Mouse (Mus musculus): ENCODE measurements at regions not wholly inside any gene's neighbourhood (a gene's known extent, or its start where the extent isn't known, plus 50 kb on each side); places are given as distances from the start of the nearest gene placed in this dataset.

DNA sequence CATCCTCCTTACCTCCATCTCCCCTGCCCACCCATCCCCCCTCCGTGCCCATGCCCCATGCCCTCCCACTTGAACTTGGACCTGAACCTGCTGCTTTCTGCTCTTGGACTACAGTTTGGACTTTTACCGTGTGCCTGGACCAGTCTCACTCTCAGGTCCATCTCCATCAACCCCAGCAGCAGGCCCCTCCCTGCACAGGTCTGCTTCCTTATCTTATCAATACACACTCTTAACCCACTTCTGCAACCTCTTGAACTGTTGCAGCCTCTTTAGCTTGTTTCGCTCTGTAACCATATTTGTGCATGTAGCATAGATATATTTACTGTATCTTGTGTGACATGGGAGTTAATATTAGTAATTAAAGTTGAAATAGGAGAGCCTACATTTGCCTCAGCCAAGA is 457.8 kb upstream of the Kcnab2 start:
- no peak for DNase-seq (ENCODE audit: low read depth)

DNA sequence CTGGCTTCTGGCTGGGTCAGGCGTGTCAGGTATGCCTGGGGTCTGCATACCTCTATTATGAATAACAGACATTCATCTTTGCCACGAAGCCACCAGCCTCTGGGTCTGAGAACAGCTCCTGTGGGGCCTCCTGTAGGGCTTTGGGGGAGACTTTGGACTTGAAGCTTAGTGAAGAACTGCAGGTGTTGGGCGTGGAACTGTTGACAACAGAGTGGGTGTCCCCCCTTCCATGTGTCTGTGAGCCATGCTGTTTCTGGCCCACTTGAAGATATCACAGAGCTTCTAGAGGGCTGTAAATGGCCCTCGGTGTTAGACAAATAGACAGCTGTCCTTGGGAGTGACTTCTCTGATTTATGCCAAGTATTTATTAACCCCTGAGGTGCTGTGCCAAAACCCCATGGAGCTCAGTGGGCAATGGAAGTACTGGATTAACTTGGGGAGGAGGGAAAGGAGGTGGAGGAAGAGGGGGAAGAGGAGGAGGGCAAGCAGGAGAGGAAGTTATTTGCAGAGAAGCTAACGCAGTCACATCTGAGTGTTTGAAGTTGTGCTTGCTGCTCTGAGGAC is 450.8 kb upstream of the Kcnab2 start:
- no peak for DNase-seq (ENCODE audit: low read depth)

DNA sequence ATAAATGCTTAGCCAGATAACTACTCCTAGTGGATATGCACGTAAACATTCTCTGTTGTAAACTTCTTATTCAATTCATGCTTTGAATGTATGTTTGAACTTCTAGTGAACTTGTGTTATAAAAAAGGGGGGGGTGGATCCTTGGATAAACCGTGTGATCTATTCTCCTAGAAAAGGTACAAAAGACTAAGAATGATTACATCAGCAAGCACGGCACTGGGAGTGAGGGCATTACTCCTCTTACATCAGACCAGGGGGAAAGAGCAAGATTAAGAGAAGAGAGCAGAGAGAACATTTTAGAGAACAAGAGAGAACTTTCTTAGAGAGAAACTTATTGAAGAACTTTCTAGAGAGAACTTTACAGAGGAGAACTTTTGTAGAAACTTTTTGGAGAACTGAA is 442.6 kb upstream of the Kcnab2 start:
- no peak for DNase-seq (ENCODE audit: low read depth)

DNA sequence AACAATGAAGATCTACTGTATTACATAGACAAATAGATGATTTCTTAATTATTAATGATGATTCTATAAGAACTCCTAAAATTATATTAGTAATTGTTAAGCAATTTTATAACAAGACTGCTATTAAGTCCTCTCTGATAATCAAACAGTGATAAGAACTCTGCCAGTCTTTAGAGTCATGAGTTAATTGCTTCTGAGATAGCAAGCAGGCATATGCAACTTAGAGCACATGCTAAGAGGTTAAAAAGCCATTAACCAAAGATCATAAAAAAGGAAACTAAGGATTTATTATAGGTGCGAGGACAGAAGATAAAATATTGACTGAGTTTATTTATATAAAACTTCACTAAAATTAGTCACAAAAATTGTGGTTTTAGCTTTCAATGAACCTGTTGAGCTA is 442.2 kb upstream of the Kcnab2 start:
- DNase-seq (ENCODE audit: low read depth) = no peak

DNA sequence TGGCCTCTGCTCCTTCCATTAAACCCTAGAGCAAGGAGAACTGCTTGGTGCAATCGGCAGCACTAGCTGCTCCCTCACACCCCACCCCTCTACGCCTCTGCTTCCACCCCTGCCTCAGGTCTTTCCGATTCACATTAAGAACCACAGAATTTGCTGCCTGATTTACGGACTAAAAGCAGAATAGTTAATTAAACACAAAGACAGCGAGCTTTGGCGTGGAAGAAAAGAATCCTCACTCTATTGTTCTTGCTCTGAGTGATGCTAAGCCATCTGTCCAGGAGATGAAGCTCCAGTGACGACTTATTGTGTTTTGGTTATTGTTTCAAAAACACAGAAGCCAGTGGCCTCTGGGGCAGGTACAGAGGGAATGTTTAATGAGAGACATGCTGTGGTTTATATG is 438.9 kb upstream of the Kcnab2 start:
- no peak for DNase-seq (ENCODE audit: low read depth)

DNA sequence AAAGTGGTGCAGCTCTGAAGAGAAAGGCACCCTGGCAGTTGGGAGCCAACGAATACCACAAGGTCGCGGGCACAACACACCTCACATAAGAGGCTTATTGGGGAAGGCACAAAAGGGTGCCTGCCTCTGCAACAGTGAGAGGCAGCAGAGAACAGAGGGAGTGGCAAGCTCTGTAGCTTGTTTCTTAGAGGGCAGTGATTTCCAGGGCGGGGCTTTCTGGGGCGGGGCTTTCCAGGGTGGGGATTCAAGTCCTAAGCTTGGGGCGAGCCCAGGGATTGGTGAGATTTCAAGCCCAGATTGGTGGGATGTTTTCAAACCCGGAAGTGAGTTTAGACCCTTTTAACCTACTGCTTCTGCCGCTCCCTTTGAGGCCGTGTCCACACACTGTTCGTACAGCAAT is 435.8 kb upstream of the Kcnab2 start:
- DNase-seq (ENCODE audit: low read depth) = no peak

DNA sequence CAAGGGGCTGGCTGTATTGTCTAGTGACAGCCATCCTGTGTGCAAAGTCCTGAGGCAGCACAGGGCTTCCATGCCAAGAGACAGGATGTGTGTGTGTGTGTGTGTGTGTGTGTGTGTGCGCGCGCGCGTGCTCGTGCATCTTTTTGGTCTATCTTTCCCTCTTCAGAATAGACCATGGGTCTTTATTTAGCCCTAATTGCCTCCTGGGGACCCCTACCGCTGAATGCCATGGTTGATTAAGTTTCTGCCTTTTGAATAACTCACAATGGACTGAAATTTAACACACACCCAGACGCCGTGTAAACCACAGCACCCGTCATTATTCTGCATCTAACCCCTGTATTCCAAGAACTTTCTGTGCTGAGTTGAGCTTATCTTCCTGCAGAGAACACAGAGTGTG is 435.2 kb upstream of the Kcnab2 start:
- no peak for DNase-seq (ENCODE audit: low read depth)

DNA sequence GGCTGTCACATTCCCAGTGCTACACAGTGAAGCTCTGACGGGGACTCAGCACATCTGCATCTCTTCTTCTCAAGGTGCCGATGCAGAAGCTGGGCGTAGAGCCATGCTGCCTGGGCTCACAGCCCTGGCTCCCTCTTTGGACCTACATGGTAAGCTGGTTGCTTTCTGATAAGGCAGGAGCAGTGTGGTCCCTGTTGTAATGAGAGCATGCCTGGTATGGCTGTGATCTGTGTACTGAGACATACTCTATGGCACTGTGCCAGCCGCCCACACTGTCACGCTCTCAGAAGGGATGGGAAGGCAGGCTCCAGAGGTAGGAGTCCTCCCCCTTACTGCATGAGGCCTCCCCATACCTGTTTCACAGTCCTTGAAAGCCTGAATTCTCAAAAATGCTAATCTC is 430.6 kb upstream of the Kcnab2 start:
- DNase-seq (ENCODE audit: low read depth) = no peak

DNA sequence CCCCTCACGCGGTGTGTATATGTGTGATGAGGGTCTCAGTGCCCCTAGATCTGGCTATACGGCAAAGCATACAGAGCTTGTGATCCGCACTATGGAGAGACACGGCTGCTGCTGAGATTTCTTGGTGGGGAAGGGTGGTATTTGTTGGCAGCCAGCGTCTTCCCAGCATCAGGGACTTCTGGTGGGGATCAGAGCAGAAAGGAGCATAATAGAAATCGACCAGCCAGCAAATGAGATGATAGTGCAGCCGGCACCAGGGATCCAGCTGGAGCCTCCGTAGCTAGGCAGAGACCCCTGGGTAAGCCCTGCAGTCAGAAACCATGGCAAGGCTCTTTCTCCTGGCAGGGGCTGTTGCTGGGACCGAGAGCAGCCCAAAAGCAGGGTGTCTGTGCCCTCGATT is 425.2 kb upstream of the Kcnab2 start:
- DNase-seq (ENCODE audit: low read depth) = no peak

DNA sequence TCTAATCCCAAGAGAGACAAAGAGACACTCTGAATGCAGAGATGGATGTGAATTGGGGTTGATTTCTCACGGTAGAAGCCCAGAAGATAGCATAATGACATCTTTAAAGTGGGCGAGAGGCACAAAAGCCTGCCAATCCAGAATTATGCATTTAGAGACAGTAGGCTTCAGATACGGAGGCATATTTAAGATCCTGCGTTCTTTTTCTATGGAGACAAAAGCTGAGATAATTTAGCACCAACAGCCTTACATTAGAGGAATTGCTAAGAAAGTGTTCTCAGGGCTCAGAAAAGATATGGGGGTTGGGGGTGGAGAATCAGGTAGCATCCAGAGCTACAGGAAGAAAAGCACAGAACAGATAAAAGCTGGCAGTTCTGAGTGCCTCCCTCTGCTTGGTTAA is 422.4 kb upstream of the Kcnab2 start:
- no peak for DNase-seq (ENCODE audit: low read depth)

DNA sequence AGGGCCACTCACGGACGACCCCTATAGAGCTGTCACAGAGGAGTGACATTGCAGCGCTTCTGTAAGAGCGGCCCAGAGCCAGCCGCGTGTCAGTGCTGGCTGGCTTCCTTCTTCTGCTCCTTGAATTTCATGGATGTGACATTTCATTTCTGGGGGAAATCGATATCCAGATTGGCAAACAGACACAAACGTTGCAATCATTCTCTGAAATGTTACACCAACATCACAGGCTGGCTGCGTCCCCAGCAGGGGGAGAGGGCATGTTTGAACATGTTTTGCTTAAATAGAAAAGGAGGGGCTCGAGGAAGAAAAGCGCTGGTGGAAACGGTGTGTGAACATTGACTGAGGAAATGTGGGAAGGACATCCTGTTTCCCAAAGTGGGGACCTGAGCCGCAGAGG is 417.4 kb upstream of the Kcnab2 start:
- no peak for DNase-seq (ENCODE audit: low read depth)

DNA sequence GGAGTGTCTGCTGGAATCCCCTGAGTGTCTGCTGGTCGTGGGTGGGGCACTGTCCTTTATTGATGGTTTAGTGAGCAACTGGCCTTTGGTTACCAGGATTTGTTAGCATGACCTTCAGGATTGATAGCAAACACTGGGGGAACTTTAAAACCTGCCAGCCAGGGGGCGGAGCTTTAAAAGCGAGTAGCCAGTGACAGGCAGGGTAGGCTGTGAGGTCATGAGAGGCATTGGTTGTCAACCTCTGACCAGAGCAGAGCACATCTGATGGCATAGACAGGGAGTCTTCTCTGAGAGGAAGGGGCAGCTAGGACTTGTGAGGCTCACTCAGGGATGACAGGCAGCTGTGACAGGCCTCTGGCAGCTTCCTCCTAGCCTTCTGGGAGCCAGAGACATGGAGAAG is 415.3 kb upstream of the Kcnab2 start:
- no peak for DNase-seq (ENCODE audit: low read depth)

DNA sequence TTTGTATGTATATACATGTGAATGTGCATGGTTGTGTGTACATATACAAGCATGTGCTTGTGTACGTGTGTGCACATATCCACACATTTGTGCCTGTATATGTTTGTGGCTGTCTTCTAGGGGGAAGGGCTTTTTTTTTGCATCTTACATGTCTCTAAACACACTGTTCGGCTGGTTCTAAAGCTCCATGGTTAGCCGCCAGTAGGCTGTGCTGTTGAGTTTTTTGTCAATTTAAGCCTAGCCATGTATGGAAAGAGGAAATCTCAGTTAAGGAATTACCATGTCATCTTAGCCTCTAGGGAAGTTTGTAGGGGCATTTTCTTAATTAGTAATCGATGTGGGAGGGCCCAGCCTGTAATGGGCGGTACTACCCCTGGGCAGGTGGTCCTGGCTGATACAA is 411.5 kb upstream of the Kcnab2 start:
- no peak for DNase-seq (ENCODE audit: low read depth)

DNA sequence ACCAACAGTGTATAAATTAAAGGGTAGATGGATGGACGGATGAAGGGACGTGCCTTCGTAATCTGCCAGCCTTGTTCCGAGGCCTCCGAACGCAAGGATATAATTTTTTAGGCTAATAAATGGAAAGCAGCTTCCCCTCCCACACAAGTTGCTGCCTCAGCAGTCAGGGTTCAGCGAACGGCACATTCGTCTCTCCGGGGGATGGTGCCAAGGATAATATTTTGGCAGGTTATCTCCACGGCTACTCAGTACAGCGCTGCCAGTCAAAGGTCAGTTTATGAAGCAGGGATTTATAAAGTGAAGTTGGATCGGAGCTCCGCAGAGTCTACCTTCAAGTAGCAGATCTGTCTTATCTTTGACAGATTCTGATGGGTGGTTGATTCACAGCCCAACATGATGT is 410.6 kb upstream of the Kcnab2 start:
- no peak for DNase-seq (ENCODE audit: low read depth)

DNA sequence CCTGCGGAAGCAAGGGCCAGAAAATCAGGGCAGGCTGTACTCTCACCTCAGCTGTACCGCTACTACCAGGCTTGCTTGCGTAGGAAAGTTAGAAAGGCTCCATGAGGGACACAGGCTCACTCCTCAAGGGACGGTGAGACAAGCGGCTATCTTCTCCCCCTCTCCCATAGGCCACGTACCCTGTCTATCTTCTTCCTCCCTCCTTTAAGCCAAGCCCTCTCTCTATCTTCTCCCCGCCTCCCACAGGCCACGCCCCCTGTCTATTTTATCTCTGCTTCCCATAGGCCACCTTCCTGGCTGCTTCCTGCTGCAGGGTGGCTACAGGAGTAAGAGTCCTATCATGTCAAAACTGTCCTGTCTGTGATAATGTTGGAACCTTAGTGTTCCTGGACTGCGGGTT is 409.1 kb upstream of the Kcnab2 start:
- DNase-seq (ENCODE audit: low read depth) = no peak

DNA sequence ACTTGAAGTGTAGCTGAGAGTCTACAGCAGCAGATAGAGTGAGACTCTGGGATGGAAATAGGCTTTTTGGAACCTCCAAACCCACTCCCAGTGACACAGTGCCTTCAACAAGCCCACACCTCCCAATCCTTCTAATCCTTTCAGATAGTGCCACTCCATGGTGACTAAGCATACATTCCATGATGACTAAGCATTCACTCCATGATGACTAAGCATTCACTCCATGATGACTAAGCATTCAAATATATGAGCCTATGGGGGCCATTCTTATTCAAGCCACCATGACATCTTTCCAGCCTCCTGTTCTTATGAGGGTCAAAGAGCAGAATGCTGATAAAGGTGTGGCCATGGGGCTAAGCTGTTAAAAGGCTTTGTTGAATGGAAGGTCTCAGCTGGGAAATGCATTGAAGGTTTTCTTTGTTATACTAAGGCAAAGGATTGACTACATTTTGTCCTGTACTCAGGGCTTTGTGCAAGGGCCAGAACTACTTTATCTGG is 403.8 kb upstream of the Kcnab2 start:
- no peak for DNase-seq (ENCODE audit: low read depth)

DNA sequence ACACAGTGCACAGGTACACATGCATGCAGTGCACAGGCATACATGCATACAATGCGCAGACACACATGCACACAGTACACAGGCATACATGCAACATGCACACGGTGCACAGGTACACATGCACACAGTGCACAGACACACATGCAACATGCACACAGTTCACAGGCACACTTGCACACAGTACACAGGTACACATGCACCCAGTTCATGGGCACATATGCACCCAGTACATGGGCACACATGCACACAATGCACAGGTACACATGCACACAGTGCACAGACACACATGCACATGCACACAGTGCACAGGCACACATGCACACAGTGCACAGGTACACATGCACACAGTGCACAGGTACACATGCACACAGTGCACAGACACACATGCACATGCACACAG is 402.7 kb upstream of the Kcnab2 start:
- DNase-seq (ENCODE audit: low read depth) = no peak

DNA sequence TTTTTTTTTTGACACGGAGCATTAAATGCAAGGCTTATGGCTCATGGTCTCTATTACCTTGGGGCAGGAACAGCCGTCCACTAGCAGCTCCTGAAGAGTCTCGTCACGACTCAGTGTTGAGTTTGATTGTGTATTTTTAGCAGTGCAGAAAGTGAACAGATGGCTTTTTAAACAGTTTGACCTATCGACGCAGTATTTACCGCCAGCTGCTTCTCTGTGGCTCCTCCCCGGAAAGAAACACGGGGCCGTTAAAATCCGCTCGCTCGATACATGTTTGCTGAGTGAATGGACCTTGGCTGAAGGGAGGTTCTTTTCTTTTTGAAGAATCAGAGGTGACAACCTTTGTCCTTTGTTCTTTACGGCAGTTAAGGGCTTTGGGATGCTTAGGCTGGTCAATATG is 401.3 kb upstream of the Kcnab2 start:
- DNase-seq (ENCODE audit: low read depth) = no peak

DNA sequence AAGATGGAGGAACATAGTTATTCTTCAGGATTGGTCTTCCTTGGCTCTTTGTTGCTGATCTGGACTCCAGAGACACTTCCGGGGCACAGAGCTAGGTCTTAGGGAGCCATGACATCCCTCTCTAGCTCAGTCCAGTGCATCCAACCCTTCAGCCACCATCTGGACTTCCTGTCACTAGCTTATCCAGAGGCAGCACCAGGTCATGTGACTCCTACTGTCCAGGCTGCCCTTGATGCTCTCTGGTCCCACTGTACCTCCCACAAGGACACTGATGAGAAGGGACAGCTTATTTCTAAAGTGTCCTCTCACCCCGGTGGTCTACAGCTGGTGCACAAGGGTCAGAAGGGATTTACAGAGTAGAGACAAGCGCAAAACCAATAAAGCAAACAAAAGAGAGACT is 400.7 kb upstream of the Kcnab2 start:
- DNase-seq (ENCODE audit: low read depth) = no peak

DNA sequence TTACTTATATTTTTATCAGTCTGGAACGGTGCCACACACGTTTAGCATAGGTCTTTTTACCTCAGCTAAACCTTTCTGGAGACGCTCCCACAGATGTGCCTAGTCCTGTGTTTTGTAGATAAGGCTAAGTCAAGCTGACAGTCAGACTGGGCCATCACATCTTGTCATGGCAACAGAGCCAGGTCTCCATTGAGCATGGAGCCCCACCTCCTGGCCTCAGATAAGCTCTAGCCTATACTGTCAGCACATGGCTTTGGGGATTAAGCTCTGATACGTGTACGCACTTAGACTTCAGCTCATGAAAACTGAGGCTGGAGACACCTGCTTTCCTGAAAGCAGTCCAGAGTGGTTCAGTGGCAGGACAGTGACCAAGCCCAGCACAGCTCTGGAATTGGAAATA is 392.4 kb upstream of the Kcnab2 start:
- DNase-seq (ENCODE audit: low read depth) = no peak

DNA sequence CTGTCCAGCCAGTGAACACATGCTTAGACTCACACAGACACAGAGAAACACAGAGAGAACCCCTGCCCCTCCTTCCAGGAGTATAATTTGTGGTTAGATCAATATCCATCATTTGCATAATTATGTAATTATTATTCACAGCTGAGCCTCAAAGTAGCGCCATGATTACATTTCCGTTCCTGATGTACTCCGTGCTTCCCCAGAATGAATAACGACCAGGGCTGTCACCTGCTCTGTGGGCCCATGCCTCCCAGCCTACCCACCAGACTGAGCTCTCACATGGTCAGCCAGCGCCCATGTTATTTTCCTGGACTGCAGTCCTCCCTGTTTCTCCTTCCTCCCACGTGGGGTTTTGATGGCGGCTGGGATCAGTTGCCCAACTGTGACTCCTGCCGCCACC is 388.2 kb upstream of the Kcnab2 start:
- no peak for DNase-seq (ENCODE audit: low read depth)

DNA sequence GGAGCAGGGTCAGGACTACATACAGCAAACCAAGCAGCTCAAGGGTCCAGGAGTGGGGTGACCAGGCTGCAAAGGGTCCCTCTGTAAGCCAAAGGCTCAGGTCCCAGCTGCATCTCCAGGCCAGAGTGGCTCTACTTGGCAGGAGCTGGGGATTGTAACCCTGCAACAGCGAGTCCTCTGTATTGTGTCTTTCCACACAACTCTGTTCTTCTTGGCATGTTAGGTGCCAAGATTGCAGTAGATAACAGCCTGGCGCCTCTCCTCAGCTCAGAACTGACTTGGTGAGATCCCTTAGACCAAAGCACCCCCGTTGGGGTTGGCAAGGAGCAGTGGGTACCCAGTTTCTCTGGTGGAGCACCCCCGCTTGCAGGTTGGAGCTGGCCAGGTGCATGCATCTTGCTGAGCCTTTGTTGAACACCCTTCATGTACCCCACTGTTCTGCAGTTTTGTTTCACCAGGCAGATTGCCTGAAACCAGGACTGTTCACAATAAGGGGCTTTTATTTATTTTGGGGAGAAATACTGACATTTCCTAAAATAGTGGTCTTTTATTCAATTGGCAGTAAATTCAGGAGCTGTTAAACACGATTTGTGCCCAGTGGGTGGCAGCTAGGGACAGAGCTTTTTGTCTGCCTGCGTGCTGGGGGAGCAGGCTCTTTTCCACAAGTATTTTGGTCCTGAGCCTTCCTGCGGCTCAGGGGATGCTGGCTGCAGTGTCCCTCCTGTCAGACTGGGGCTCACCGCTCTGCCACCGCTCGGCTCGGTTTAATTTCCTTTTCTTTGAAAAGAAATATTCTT is 385.3 kb upstream of the Kcnab2 start:
- no peak for DNase-seq (ENCODE audit: low read depth)

DNA sequence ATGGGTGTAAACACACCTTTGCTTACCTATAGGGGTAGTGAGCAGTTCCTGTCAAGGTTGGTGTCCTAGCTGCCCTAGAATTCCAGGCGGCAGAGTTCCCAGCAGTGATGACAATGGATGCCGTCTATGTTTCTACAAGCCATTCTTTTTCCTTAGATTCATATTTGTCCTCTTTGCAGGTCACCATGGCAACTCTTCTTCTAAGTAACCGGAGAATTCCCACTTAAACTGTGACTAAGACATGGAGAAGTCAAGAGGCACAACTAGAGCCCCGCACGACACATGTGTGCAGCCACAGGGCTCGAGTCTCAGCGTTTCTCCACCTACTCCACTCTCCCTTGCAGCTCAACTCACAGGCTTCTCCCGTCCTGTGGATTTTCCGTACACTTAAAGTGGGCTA is 381.5 kb upstream of the Kcnab2 start:
- no peak for DNase-seq (ENCODE audit: low read depth)

DNA sequence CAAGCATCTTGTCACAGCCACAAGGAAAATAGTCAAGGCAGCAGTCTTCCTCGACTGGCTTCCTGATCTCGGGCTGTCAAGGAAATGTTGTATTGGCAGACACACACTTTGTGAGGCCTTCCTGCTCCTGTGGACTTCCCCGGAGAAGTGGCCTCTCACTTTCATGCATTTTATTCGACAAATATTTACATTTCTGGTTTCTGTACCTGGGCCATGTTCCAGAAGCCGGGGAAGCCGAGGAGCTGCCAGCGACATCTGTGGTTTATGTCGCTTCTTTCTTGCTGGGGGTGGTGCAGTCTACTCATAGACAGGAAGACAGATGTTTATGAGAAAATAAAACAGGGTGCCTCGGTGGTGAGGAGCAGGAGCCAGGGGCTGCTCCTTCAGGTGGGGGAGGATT is 372.5 kb upstream of the Kcnab2 start:
- no peak for DNase-seq (ENCODE audit: low read depth)

All from naive thymus-derived CD4-positive, alpha-beta T cell, adult 2 months (primary cell).